Mouse (Mus musculus) bone marrow macrophage, adult 2 months (primary cell): ENCODE results near the gene Ins2.

ENCODE experiments used
- CTCF ChIP-seq: IDR thresholded peaks from 2 replicates; pipeline ENCODE4 v1.5.1; 2012; ENCODE audit warnings: low read depth, mild to moderate bottlenecking, low read length, moderate library complexity
- POLR2A ChIP-seq: IDR thresholded peaks from 2 replicates; pipeline ENCODE4 v1.6.1; 2012; ENCODE audit warnings: mild to moderate bottlenecking, low read depth, low read length, borderline replicate concordance

DNA sequence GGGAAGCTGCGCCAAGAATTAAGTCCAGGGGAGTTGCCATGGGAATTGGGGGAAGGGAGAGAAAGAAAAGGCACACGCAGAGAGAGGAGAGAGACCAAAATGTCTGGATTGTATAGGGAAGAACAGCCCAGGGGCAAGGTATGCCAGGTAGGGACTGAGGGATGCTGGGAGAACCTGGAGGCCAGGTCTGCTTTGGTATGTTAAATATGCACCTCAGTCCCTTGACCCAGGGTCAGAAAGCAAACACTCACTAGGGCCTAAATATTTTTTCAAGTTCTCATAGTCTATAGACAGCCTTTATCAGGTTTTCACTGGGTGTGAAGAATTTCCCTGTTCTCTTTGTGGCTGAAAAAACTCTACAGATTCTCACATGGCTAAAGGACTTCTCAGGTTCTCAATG, 36.3 kb downstream of the Ins2 start:
- TF ChIP-seq CTCF, result no peak
- TF ChIP-seq POLR2A, result no peak
